Mouse (Mus musculus) kidney, adult 2 months (tissue): Measurements from ENCODE around the gene Peli2.

ENCODE experiments used
- CTCF ChIP-seq: fragments of 200-500 bp; conservative IDR thresholded peaks from 2 replicates; pipeline ENCODE4 v1.5.1; 2011; ENCODE audit warnings: low read depth, mild to moderate bottlenecking, control low read depth, low read length, moderate library complexity, mixed read lengths; ENCODE audit not compliant: insufficient read depth, insufficient read length
- POLR2A ChIP-seq: fragments of 200-500 bp; IDR thresholded peaks from one replicate; pipeline ENCODE4 v1.6.1; 2011; ENCODE audit warnings: low read depth, low read length, control low read depth

DNA sequence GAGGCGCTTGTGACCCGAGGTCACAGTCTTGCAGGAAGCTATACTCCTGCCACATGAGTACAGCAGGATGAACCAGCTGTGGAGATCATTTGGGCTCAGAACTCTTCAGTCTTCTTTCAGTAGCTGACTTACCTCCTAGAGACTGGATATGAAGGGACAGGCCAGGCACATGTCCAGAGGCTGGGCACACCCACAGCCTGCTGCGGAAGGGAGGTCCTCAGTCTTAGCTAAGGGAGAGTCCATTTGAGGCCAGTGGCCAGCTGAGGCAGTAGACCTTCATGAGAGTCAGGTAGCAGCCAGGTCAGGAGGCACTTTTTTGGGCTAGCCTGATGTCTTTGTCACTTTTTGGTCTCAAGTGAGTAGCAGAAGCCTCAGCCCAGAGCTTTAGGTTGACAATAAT, 80.2 kb downstream of the Peli2 start:
- TF ChIP-seq CTCF (no peak), POLR2A (no peak)
